Mouse (Mus musculus) embryo, embryonic 10.5 days (tissue): ENCODE measurements around the gene Pcnx.
"Not testable (repeated sequence)": the region's sequence is repeated elsewhere in the genome, so short reads cannot be mapped to it uniquely, and the experiment has no call there.

Experiments
- DNase-seq: peaks from one replicate; pipeline ENCODE4 v3.0.0-alpha.2; 2015; ENCODE audit warnings: low spot score

Gene Pcnx

GRCm38 (mm10) chr12:81958351-81958750 lies 98.5 kb downstream of the Pcnx start:
- DNase-seq, result no peak

- DNase-seq, result no peak
These were observed 105.6 kb downstream of the Pcnx start for GRCm38 (mm10) chr12:81965416-81965815.

GRCm38 (mm10) chr12:81971042-81971883 lies 111.4 kb downstream of the Pcnx start:
- DNase-seq, result no peak

- no peak for DNase-seq
These were observed 112.1 kb downstream of the Pcnx start for GRCm38 (mm10) chr12:81971884-81972362.

GRCm38 (mm10) chr12:81974806-81975205 lies 115.0 kb downstream of the Pcnx start:
- DNase-seq, result peak; percentile 42

GRCm38 (mm10) chr12:81977346-81977745 lies 117.5 kb downstream of the Pcnx start:
- no peak for DNase-seq

- DNase-seq, result no peak
These were observed 119.5 kb downstream of the Pcnx start for GRCm38 (mm10) chr12:81979312-81979711.

- DNase-seq, result no peak
These were observed 132.3 kb downstream of the Pcnx start for GRCm38 (mm10) chr12:81992106-81992505.

- DNase-seq, result no peak
These were observed 133.2 kb downstream of the Pcnx start for GRCm38 (mm10) chr12:81992996-81993395.

GRCm38 (mm10) chr12:81994911-81995667 lies 135.3 kb downstream of the Pcnx start:
- DNase-seq, result no peak

GRCm38 (mm10) chr12:81996679-81997362 lies 137.0 kb downstream of the Pcnx start:
- DNase-seq, result no peak

DNA sequence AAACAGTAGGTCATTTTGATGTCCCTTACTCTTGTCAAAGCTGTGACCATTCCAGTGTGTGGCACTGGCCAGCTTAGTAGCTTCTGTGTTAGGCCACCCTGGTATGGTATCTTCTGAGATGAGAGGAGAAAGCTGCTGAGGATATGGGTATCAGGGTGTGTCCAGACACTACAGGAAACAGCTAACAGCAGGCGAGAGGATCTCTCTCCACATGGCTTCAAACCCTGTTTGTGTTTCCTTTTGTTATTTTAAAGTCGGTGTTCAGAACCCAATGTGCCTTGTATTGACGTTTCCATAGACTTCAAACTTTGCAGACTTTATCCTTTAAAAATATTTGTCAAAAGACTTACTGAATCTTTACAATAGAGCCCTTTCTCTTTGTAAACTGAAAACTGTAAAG lies 137.7 kb downstream of the Pcnx start:
- DNase-seq, result no peak

GRCm38 (mm10) chr12:82002697-82003096 lies 142.9 kb downstream of the Pcnx start:
- DNase-seq, result not testable (repeated sequence)

GRCm38 (mm10) chr12:82025901-82026633 lies 166.2 kb downstream of the Pcnx start:
- not testable (repeated sequence) for DNase-seq

- not testable (repeated sequence) for DNase-seq
These were observed 173.7 kb downstream of the Pcnx start for GRCm38 (mm10) chr12:82033524-82033923.

GRCm38 (mm10) chr12:82033973-82034372 lies 174.2 kb downstream of the Pcnx start:
- DNase-seq, result not testable (repeated sequence)

DNA sequence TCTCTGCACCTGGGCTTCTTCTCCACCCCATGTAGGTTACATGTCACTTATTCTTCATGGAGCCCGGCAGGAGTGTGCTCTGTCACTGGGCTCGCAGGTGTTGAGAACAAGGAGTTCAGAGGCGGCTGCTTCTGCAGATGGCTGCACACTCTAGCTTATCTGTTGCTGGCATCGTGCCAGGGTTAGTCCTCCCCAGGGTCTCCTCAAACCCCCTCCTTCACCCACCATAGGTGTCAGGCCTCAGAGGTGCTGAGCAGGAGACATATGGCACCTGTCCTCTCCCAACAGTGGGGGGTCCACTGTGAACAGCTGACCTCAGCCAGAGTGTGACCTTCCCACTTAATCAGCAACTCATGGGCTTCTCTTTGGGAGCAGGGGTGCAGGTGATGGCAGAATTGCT lies 184.3 kb downstream of the Pcnx start:
- not testable (repeated sequence) for DNase-seq
